In genomic region chr19:5838136-5838891, GRCm38 (mm10) we compare ENCODE assay signal across 14 mouse cellular contexts. TPM values are rescaled to one million over a fixed set of nuclear protein-coding genes. Genes with fewer than 3 reads are reported as not detected.
DNase-seq lines count a peak whose midpoint lies in the region; ATAC-seq and TF ChIP-seq lines count a peak whose summit lies in the region.
"Had no signal": no experiment of that assay in that cellular context is flagged by ENCODE, and none has a peak within 500 bp of the region (broad histone marks: within the 10 kb centered on the region; RNA-seq: fewer than 3 reads in every experiment).

No protein-coding gene starts in this region.

- no peak for ATAC-seq in kidney, postnatal 0 days (replicated peaks; ENCODE audit: low FRiP score, low read depth)
- ATAC-seq in midbrain, embryonic 14.5 days (ENCODE audit: low FRiP score, low TSS enrichment) = no peak
- ATAC-seq: activated CD4-positive, CD25-positive, alpha-beta regulatory T cell, adult 4 months had no signal

- H3K27me3 ChIP-seq in kidney, postnatal 0 days (ENCODE audit: insufficient read depth, low read length) = no peaks in the 10 kb centered on the region
- no peaks in the 10 kb centered on the region for H3K27me3 ChIP-seq in ES-Bruce4 (ENCODE audit: control insufficient read depth, insufficient read depth, low read length, poor library complexity, severe bottlenecking)
- no peaks in the 10 kb centered on the region for H3K27me3 ChIP-seq in midbrain, embryonic 14.5 days (ENCODE audit: control insufficient read depth, insufficient read depth, low read length)
- H3K27me3 ChIP-seq: embryonic facial prominence, embryonic 13.5 days; forebrain, embryonic 12.5 days; neural tube, embryonic 15.5 days had no signal

- no peak for TF ChIP-seq EP300 in ES-Bruce4 (IDR thresholded peaks at IDR 0.05; ENCODE audit: insufficient read depth, low read depth, low read length)

- H3K9ac ChIP-seq in kidney, postnatal 0 days (ENCODE audit: low read depth, low read length) = no peak overlapping the region
- no peak overlapping the region for H3K9ac ChIP-seq in ES-Bruce4 (ENCODE audit: low read depth, poor library complexity, severe bottlenecking)
- no peak overlapping the region for H3K9ac ChIP-seq in midbrain, embryonic 14.5 days (replicated peaks; ENCODE audit: low read length)
- H3K9ac ChIP-seq: embryonic facial prominence, embryonic 13.5 days; forebrain, embryonic 12.5 days; neural tube, embryonic 15.5 days had no signal

- 70% methylated on average over 12 of the region's 12 CpGs for WGBS in kidney, postnatal 0 days
- whole genome bisulfite sequencing in midbrain, embryonic 14.5 days = 74% methylated on average over 12 of the region's 12 CpGs

- no peak for TF ChIP-seq POLR2A in ES-Bruce4 (IDR thresholded peaks at IDR 0.05; ENCODE audit: insufficient read depth, low read length)
- peak; percentile 71 for TF ChIP-seq POLR2A in embryonic fibroblast, embryonic 13.5 days (IDR thresholded peaks at IDR 0.05; ENCODE audit: low read depth, low read length)

- peak; percentile 40 for DNase-seq in gastrocnemius, adult 18-20 months (ENCODE audit: low spot score)
- no peak for DNase-seq in gastrocnemius, postnatal 10 days
- DNase-seq in kidney, postnatal 0 days (ENCODE audit: low spot score) = no peak
- DNase-seq in kidney, postnatal 14 days = no peak
- DNase-seq in midbrain, embryonic 14.5 days = no peak
- DNase-seq in frontal cortex, postnatal 10 days (ENCODE audit: low spot score in 2 of 2) = no peak
- DNase-seq: layer of hippocampus, postnatal 36 days; spleen, adult 18-20 months had no signal

- no peaks in the 10 kb centered on the region for H3K9me3 ChIP-seq in kidney, postnatal 0 days (replicated peaks; ENCODE audit: low read length)
- no peaks in the 10 kb centered on the region; the same call in 1 of the 2 replicates for H3K9me3 ChIP-seq in ES-Bruce4 (replicated peaks; ENCODE audit: control insufficient read depth, insufficient read depth, low read length, poor library complexity, severe bottlenecking)
- H3K9me3 ChIP-seq in midbrain, embryonic 14.5 days (ENCODE audit: control insufficient read depth, low read length) = no peaks in the 10 kb centered on the region
- H3K9me3 ChIP-seq: embryonic facial prominence, embryonic 13.5 days; forebrain, embryonic 12.5 days; neural tube, embryonic 15.5 days had no signal

- H3K27ac ChIP-seq in kidney, postnatal 0 days = peak overlapping the region; percentile 32
- peak overlapping the region; percentile 48 for H3K27ac ChIP-seq in ES-Bruce4 (ENCODE audit: insufficient read depth, low read length)
- H3K27ac ChIP-seq in embryonic fibroblast, embryonic 13.5 days (ENCODE audit: insufficient read depth, low read length) = peak overlapping the region; percentile 84
- H3K27ac ChIP-seq in midbrain, embryonic 14.5 days (replicated peaks; ENCODE audit: low read depth, low read length) = no peak overlapping the region
- H3K27ac ChIP-seq: embryonic facial prominence, embryonic 13.5 days; forebrain, embryonic 12.5 days; neural tube, embryonic 15.5 days had no signal

- TF ChIP-seq CTCF in kidney, postnatal 0 days (IDR thresholded peaks at IDR 0.05; ENCODE audit: low read depth) = no peak
- TF ChIP-seq CTCF in ES-Bruce4 (IDR thresholded peaks at IDR 0.05; ENCODE audit: low read depth, low read length) = no peak
- no peak for TF ChIP-seq CTCF in embryonic fibroblast, embryonic 13.5 days (IDR thresholded peaks at IDR 0.05; ENCODE audit: borderline replicate concordance, insufficient read depth, low read length)

- H3K36me3 ChIP-seq in kidney, postnatal 0 days (ENCODE audit: insufficient read depth, low read length) = no peaks in the 10 kb centered on the region
- no peaks in the 10 kb centered on the region for H3K36me3 ChIP-seq in ES-Bruce4 (ENCODE audit: control insufficient read depth, insufficient read depth, low read length, poor library complexity, severe bottlenecking)
- H3K36me3 ChIP-seq in midbrain, embryonic 14.5 days (ENCODE audit: control insufficient read depth, insufficient read depth, low read length) = no peaks in the 10 kb centered on the region
- H3K36me3 ChIP-seq: embryonic facial prominence, embryonic 13.5 days; forebrain, embryonic 12.5 days; neural tube, embryonic 15.5 days had no signal

- H3K4me3 ChIP-seq in kidney, postnatal 0 days (replicated peaks; ENCODE audit: low read depth, low read length) = no peak overlapping the region
- H3K4me3 ChIP-seq in ES-Bruce4 (ENCODE audit: low read depth, low read length) = no peak overlapping the region
- peak overlapping the region; percentile 3; the same call in 1 of the 2 replicates for H3K4me3 ChIP-seq in embryonic fibroblast, embryonic 13.5 days (ENCODE audit: insufficient read depth, low read length)
- H3K4me3 ChIP-seq in midbrain, embryonic 14.5 days (replicated peaks; ENCODE audit: low read depth, low read length) = no peak overlapping the region
- H3K4me3 ChIP-seq: embryonic facial prominence, embryonic 13.5 days; forebrain, embryonic 12.5 days; neural tube, embryonic 15.5 days had no signal

- peaks cover 17% of the 10 kb centered on the region for H3K4me1 ChIP-seq in kidney, postnatal 0 days (replicated peaks; ENCODE audit: insufficient read depth, low read length)
- H3K4me1 ChIP-seq in ES-Bruce4 (ENCODE audit: control insufficient read depth, insufficient read depth, low read length) = peaks cover 3% of the 10 kb centered on the region
- no peaks in the 10 kb centered on the region for H3K4me1 ChIP-seq in embryonic fibroblast, embryonic 13.5 days (ENCODE audit: control insufficient read depth, insufficient read depth, low read length)
- no peaks in the 10 kb centered on the region for H3K4me1 ChIP-seq in midbrain, embryonic 14.5 days (ENCODE audit: control insufficient read depth, insufficient read depth, low read length)

- no peak overlapping the region for H3K4me2 ChIP-seq in kidney, postnatal 0 days (ENCODE audit: low read length)
- H3K4me2 ChIP-seq in midbrain, embryonic 14.5 days (ENCODE audit: low read length) = no peak overlapping the region
- H3K4me2 ChIP-seq: embryonic facial prominence, embryonic 13.5 days; forebrain, embryonic 12.5 days; neural tube, embryonic 15.5 days had no signal

RNA-seq across cellular contexts. Expression of gene Frmd8, which starts 36.8 kb away (rescaled TPM):
- total RNA-seq in gastrocnemius, adult 18-20 months (2021) = 1 to 10 TPM; 2.9 to 3.2 TPM
- total RNA-seq in gastrocnemius, postnatal 10 days (2021) = 10 to 100 TPM in 1 of 2 experiments, 1 to 10 TPM in 1; 7.4 to 10.3 TPM
- 31.6 and 35.9 TPM in 2 replicates for polyA plus RNA-seq in kidney, postnatal 0 days (2015; fragmentation: Nextera tagmentation; extraction: Ambion mirVana)
- polyA plus RNA-seq in ES-Bruce4 (2011; ENCODE audit: insufficient read depth, insufficient read length, low read depth, missing spikeins) = 26.3 and 33.1 TPM in 2 replicates
- polyA plus RNA-seq in embryonic fibroblast, embryonic 13.5 days (2011; ENCODE audit: insufficient read length, low read depth, missing spikeins) = 24.9 and 35.7 TPM in 2 replicates
- polyA plus RNA-seq in midbrain, embryonic 14.5 days (2014; fragmentation: Nextera tagmentation; extraction: Ambion mirVana) = 8.3 and 12.2 TPM in 2 replicates

RNA-seq across cellular contexts. Expression of gene Slc25a45, which starts 39.3 kb away (rescaled TPM):
- total RNA-seq in gastrocnemius, adult 18-20 months (2021) = under 1 TPM; 0.59 to 0.90 TPM
- 1 to 10 TPM; 2.6 to 3.5 TPM for total RNA-seq in gastrocnemius, postnatal 10 days (2021)
- polyA plus RNA-seq in kidney, postnatal 0 days (2015; fragmentation: Nextera tagmentation; extraction: Ambion mirVana) = 19.9 and 24.5 TPM in 2 replicates
- polyA plus RNA-seq in ES-Bruce4 (2011; ENCODE audit: insufficient read depth, insufficient read length, low read depth, missing spikeins) = 0.46 and 0.48 TPM in 2 replicates
- polyA plus RNA-seq in embryonic fibroblast, embryonic 13.5 days (2011; ENCODE audit: insufficient read length, low read depth, missing spikeins) = 1.3 and 3.5 TPM in 2 replicates
- 0.73 and 1.2 TPM in 2 replicates for polyA plus RNA-seq in midbrain, embryonic 14.5 days (2014; fragmentation: Nextera tagmentation; extraction: Ambion mirVana)

RNA-seq across cellular contexts. Expression of gene Tigd3, which starts 55.6 kb away (rescaled TPM):
- total RNA-seq in gastrocnemius, adult 18-20 months (2021) = under 1 TPM; 0.21 TPM
- total RNA-seq in gastrocnemius, postnatal 10 days (2021) = under 1 TPM; 0.82 to 0.95 TPM
- polyA plus RNA-seq in kidney, postnatal 0 days (2015; fragmentation: Nextera tagmentation; extraction: Ambion mirVana) = 2.9 and 3.6 TPM in 2 replicates
- polyA plus RNA-seq in ES-Bruce4 (2011; ENCODE audit: insufficient read depth, insufficient read length, low read depth, missing spikeins) = 1.9 and 3.6 TPM in 2 replicates
- polyA plus RNA-seq in embryonic fibroblast, embryonic 13.5 days (2011; ENCODE audit: insufficient read length, low read depth, missing spikeins) = 0.60 and 1.5 TPM in 2 replicates
- polyA plus RNA-seq in midbrain, embryonic 14.5 days (2014; fragmentation: Nextera tagmentation; extraction: Ambion mirVana) = 9.9 and 10.8 TPM in 2 replicates
